Mouse (Mus musculus) bone marrow, adult 2 months (tissue): Measurements from ENCODE around the gene Defb28. TPM values are rescaled to one million over a fixed set of nuclear protein-coding genes. Genes with fewer than 3 reads are reported as not detected.

ENCODE experiments used
- H3K27ac ChIP-seq: fragments of 200-500 bp; 2 replicates; pipeline ENCODE4 v1.5.1; 2012; ENCODE audit warnings: low read depth, mild to moderate bottlenecking, control low read depth, inconsistent platforms, low read length; ENCODE audit not compliant: control insufficient read depth, poor library complexity, insufficient read depth
- H3K4me1 ChIP-seq: fragments of 200-500 bp; 2 replicates; pipeline ENCODE4 v1.6.1; 2011; ENCODE audit warnings: low read length; ENCODE audit not compliant: control insufficient read depth, insufficient read depth
- H3K4me3 ChIP-seq: fragments of 200-500 bp; replicated peaks from 2 replicates; pipeline ENCODE3; 2011; ENCODE audit warnings: mild to moderate bottlenecking, low read depth, low read length, control low read depth; ENCODE audit not compliant: control insufficient read depth
- CTCF ChIP-seq: fragments of 200-500 bp; IDR thresholded peaks from 2 replicates; pipeline ENCODE4 v1.5.1; 2011; ENCODE audit warnings: low read length, control low read depth; ENCODE audit not compliant: control insufficient read depth, insufficient read depth
- POLR2A ChIP-seq: fragments of 200-500 bp; IDR thresholded peaks from 2 replicates; pipeline ENCODE4 v1.6.1; 2011; ENCODE audit warnings: low read depth, mild to moderate bottlenecking, control low read depth, low read length, borderline replicate concordance; ENCODE audit not compliant: control insufficient read depth
- WGBS: fragments of 180-500 bp; shearing (Covaris S2); methylation state at CpG from one replicate; pipeline ENCODE4 v1.1.7; 2018; 5-methylcytosine and 5-hydroxymethylcytosine counted together
- polyA plus RNA-seq: library from polyadenylated mRNA; stranded (reverse); fragments of >200 nt; gene quantifications from 2 replicates; pipeline ENCODE4 v1.2.4, GENCODE M21; 2011; ENCODE audit warnings: low replicate concordance; ENCODE audit not compliant: missing spikeins, insufficient read depth, insufficient read length

Gene Defb28
- polyA plus RNA-seq, 1 experiment = not detected

DNA sequence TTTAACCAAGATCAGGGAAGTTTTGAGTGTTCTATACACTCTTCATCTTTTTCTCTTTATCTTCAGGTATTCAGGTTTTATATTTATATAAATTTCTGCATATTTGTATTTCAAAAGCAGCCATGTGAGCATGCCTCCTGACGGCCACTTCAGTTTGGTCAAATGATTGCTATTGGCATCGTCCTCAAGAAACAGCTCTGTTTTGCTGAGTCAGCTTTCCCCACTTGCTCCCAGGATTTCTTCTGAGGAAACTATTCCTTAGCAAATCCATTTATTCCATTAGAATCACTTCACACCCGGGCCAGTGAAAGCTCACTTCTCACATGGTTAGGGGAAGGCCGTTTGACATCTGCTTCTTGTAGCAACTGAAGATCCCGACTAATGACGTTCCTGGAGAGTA is 20.0 kb upstream of the Defb28 start:
- TF ChIP-seq POLR2A (no peak), CTCF (no peak)
- H3K4me1 ChIP-seq = no peaks in the 10 kb centered on the region
- no peak overlapping the region for H3K27ac ChIP-seq
- H3K4me3 ChIP-seq = no peak overlapping the region
- WGBS = 77% methylated on average over 6 of the region's 6 CpGs

DNA sequence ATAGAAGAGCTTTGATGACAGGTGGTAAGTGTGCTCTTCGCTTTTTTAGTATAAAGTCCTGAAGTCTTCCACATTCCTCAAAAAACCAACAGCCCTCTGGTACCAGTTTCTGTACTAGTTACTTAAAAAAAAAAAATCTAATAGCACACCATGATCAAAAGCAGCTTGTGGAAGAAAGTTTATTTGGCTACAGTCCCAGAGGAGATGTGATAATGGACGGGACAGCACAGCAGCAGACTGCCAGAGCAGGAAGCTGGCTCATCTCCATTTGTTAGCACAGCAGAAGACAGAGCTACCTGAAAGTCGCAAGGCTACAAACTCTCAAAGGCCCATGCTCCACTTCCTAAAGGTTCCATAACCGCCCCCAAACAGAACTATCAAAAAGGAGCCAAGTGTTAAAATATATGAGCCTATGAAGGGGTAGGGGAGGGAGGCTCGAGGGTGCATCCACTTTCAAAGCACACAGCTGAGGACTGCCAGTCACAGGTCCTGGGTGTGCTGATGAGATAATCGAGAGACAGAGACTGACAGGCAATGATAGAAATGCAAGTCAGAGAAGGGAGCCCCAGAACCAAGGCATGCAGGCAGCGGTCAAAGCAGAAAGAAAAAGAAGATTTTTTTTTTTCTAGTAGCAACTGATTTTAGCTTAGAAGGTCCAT is 17.7 kb upstream of the Defb28 start:
- TF ChIP-seq CTCF = no peak
- no peak for TF ChIP-seq POLR2A
- no peaks in the 10 kb centered on the region for H3K4me1 ChIP-seq
- no peak overlapping the region for H3K27ac ChIP-seq
- 57% methylated on average over 7 of the region's 7 CpGs for WGBS
- no peak overlapping the region for H3K4me3 ChIP-seq

DNA sequence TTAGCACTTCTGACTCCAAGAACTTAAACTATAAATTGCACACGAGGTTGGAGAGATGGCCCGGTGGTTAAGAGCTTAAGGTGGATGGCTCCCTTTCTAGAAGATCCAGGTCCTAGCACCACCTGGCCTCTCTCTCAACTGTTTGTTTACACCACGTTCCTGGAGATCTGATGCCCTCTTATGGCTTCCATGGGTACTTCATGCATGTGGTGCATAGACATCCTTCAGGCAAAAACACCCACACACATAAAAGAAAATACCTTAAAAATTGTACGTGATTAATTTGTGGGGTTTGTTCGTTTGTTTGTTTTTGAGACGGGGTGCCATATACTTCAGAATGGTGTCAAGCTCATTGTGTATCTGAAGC is 17.2 kb upstream of the Defb28 start:
- no peak overlapping the region for H3K4me3 ChIP-seq
- TF ChIP-seq CTCF (no peak), POLR2A (no peak)
- H3K27ac ChIP-seq = no peak overlapping the region
- no peaks in the 10 kb centered on the region for H3K4me1 ChIP-seq
- WGBS = 83% methylated on average over 6 of the region's 6 CpGs

DNA sequence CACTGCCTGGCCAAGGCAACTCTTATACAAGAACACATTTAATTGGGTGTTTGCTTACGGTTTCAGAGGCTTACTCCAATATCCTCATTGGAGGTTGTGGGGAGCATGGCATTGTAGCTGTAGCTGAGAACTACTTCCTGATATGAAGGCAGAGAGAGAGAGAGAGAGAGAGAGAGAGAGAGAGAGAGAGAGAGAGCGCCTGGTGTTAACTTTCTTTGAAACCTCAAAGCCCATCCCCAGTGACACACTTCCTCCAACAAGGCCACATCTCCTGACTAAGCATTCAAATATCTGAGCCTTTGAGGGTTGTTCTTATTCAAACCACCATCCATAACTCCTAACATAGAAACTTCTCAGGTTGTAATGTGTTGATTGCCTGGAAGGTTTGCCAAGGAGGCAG is 14.1 kb upstream of the Defb28 start:
- no peak overlapping the region for H3K27ac ChIP-seq
- H3K4me1 ChIP-seq = no peaks in the 10 kb centered on the region
- H3K4me3 ChIP-seq = no peak overlapping the region
- WGBS = 37% methylated on average over 2 of the region's 2 CpGs
- TF ChIP-seq POLR2A (no peak), CTCF (no peak)

DNA sequence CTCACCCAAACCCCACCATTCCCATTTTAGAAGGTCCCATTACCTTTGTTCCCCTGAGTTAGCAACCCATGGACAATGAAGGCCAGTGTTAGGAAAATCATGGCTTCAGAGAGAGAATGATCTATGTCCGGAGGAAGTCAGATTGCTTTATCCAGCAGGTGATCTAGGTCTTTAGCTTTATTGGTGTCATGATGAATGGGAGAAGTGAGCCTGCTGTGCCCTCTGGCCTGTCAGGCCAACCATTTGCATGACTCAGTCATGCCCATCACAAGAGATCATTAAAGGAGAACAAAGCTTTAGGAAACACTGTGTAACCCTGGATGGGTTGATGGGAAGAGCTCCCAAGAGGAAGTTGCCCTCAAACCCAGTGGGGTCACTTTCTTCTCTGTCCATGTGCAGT is 6.5 kb upstream of the Defb28 start, which contains the start of gene Defb26:
TSS of gene Defb26 (minus strand) at position 101 of the 400 bp plus-strand sequence.
- Histone ChIP-seq H3K27ac (no peak within 1 kb of the TSS), H3K4me1 (no peaks in the 10 kb centered on the region), H3K4me3 (no peak within 1 kb of the TSS)
- 80% methylated on average over 1 of the region's 1 CpGs for WGBS
- no peak for TF ChIP-seq CTCF
- no peak for TF ChIP-seq POLR2A

DNA sequence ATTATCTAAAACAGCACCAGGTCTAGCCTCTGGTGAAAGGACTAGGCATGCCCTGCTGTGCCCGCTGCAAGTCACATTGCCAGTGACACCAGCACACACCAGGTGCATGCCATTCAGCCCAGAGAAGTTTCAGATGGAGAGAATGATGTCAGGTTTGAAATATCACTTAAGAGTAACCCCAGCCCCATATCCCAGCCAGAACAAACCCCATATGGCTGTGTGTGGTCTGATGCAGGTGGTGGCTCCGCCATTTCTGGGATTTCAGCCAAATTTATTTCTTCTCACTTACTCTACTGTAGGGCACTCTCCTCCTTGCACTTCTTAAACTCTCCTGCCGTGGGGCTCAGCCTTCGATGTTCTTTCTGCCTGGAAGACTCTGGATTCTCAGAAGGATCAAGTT is 2.0 kb upstream of the Defb28 start:
- Histone ChIP-seq H3K27ac (no peak overlapping the region), H3K4me3 (no peak overlapping the region), H3K4me1 (no peaks in the 10 kb centered on the region)
- 54% methylated on average over 4 of the region's 4 CpGs for WGBS
- TF ChIP-seq CTCF (no peak), POLR2A (no peak)

DNA sequence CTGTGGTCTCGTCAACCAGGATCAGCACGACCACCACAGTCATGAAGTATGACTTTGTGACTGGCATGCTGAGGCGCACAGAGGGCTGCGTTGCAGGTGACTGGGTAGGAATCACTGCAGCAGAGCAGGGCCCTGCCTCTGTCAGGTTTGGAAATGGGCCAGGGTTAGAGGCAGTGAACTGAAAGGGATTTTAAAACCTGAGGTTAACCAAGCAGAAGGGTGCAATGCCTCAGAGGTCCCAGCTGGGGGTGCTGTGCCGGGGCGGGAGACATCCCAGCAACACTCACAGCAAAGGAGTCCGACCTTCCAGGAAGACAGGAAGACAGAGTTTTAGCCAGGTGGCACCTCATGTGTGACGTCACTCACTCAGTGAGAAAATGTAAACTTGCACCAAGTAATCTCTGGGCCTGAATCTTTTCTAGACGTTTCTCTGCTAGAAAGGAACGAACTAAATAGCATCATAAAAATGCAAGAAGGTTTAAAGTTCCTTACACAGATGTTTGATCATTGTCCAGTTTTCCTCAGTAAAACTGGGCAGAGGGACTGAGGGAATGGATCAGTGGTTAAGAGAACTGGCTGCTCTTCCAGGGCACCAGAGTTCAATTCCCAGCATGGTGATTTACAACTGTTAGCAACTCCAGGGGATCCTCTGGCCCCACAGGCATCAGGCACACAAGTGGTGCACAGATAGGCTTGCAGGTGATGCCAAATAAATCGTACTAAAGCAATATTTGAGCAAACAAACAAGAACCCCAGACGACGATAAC is 22.1 kb downstream of the Defb28 start, which contains the start of gene Defb29:
TSS of gene Defb29 (minus strand) at position 155 of the 767 bp plus-strand sequence.
- Histone ChIP-seq H3K4me3 (no peak within 1 kb of the TSS), H3K4me1 (no peaks in the 10 kb centered on the region; the same call in 1 of the 2 replicates), H3K27ac (no peak within 1 kb of the TSS)
- 57% methylated on average over 13 of the region's 13 CpGs for WGBS
- TF ChIP-seq POLR2A (no peak), CTCF (no peak)

DNA sequence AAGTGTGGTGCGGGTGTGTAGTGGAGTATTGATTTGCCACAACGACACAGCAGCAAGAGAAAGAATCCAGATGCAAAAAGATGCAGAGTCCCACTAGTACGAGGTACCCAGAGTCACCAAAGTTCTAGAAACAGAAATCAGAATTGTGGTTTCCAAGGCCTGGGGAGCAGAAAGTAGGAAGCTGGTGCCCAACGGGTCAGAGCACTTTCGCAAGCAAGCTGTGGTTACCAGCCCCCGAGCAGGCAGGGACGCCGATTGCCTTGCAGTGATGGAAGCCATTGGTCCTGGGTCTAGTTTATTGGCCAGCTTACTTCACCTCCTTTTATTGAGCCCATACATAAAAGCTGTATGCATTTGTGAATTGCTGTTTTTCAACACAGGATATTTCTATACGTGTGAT is 23.9 kb downstream of the Defb28 start:
- whole genome bisulfite sequencing = 20% methylated on average over 9 of the region's 9 CpGs
- no peaks in the 10 kb centered on the region; the same call in 1 of the 2 replicates for H3K4me1 ChIP-seq
- H3K27ac ChIP-seq = no peak overlapping the region
- H3K4me3 ChIP-seq = no peak overlapping the region
- TF ChIP-seq POLR2A (no peak), CTCF (no peak)
